Mouse (Mus musculus): ENCODE measurements around the gene Dync2li1.

DNA sequence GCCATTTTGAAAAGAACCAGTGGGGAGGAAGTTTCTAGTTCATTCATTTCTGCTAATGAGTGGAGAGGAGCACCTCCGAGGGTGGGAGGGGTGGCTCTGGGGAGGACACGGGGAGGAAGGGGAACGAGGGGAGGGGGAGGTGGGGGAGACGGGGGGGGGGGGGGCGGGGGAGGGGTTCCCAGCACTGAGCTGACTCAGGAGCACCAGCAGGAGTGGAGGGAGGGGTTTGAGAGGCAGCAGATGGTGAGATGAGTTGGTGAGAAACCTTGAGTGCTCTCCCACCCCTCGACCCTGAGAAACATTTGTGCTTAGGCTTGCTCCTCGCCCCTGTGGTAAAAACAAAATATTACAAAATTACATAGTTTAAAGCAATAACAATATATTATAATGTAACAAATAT lies 19.6 kb downstream of the Dync2li1 start:
- TF ChIP-seq CTCF (IDR thresholded peaks at IDR 0.05) (no peak), EP300 (IDR thresholded peaks at IDR 0.05) (no peak)

Measured in lung, postnatal 0 days (tissue).